In genomic region chr16:29802085-29802484, GRCm38 (mm10) we compare ENCODE assay signal across 25 mouse cellular contexts.
DNase-seq lines count a peak whose midpoint lies in the region; ATAC-seq lines count a peak whose summit lies in the region.
"Had no signal": no experiment of that assay in that cellular context is flagged by ENCODE, and none has a peak within 500 bp of the region (broad histone marks: within the 10 kb centered on the region; RNA-seq: fewer than 3 reads in every experiment).

No protein-coding gene starts in this region.

- no peak overlapping the region for H3K4me3 ChIP-seq in heart, embryonic 13.5 days
- no peak overlapping the region for H3K4me3 ChIP-seq in kidney, embryonic 15.5 days (replicated peaks)
- no peak overlapping the region for H3K4me3 ChIP-seq in kidney, embryonic 14.5 days (ENCODE audit: low read length)
- no peak overlapping the region for H3K4me3 ChIP-seq in lung, embryonic 16.5 days (ENCODE audit: low read length)
- H3K4me3 ChIP-seq: embryonic facial prominence, embryonic 12.5 days; erythroblast, embryonic 14.5 days; forebrain, embryonic 12.5 days; forebrain, embryonic 15.5 days; heart, embryonic 12.5 days had no signal

- no peak for DNase-seq in heart, postnatal 4 days
- DNase-seq in lung, postnatal 25 days (ENCODE audit: low spot score): no peak
- DNase-seq in liver: no peak
- DNase-seq: adrenal gland, postnatal 10 days; adrenal gland, postnatal 36 days; B cell, adult 2 months; cerebellum, adult 18-20 months; cerebellum, adult 9-10 months; cerebellum, postnatal 14 days; gastrocnemius, postnatal 25 days; heart, adult 18-20 months; heart, postnatal 36 days had no signal

- H3K4me2 ChIP-seq in heart, embryonic 13.5 days: no peak overlapping the region
- no peak overlapping the region for H3K4me2 ChIP-seq in kidney, embryonic 15.5 days
- H3K4me2 ChIP-seq in kidney, embryonic 14.5 days (replicated peaks; ENCODE audit: low read depth, low read length): no peak overlapping the region
- no peak overlapping the region for H3K4me2 ChIP-seq in lung, embryonic 16.5 days (ENCODE audit: low read depth, low read length)
- H3K4me2 ChIP-seq: embryonic facial prominence, embryonic 12.5 days; forebrain, embryonic 12.5 days; forebrain, embryonic 15.5 days; heart, embryonic 12.5 days; hindbrain, embryonic 14.5 days had no signal

- H3K4me1 ChIP-seq in heart, embryonic 13.5 days: peaks cover 20% of the 10 kb centered on the region
- H3K4me1 ChIP-seq in kidney, embryonic 15.5 days: peaks cover 25% of the 10 kb centered on the region
- peaks cover 9% of the 10 kb centered on the region for H3K4me1 ChIP-seq in kidney, embryonic 14.5 days (ENCODE audit: control insufficient read depth, insufficient read depth, low read length)
- peaks cover 19% of the 10 kb centered on the region for H3K4me1 ChIP-seq in lung, embryonic 16.5 days (replicated peaks; ENCODE audit: control insufficient read depth, insufficient read depth, low read length)

- H3K9ac ChIP-seq in heart, embryonic 13.5 days: no peak overlapping the region
- H3K9ac ChIP-seq in kidney, embryonic 15.5 days: no peak overlapping the region
- no peak overlapping the region for H3K9ac ChIP-seq in kidney, embryonic 14.5 days (ENCODE audit: low read depth, low read length)
- H3K9ac ChIP-seq in lung, embryonic 16.5 days (ENCODE audit: low read length): no peak overlapping the region
- H3K9ac ChIP-seq: embryonic facial prominence, embryonic 12.5 days; forebrain, embryonic 12.5 days; forebrain, embryonic 15.5 days; heart, embryonic 12.5 days; hindbrain, embryonic 14.5 days had no signal

- ATAC-seq in heart, embryonic 13.5 days (ENCODE audit: extremely low read depth, insufficient number of reproducible peaks, low FRiP score, low TSS enrichment): no peak
- ATAC-seq in kidney, embryonic 15.5 days (replicated peaks; ENCODE audit: low FRiP score): no peak
- ATAC-seq in kidney, embryonic 14.5 days (ENCODE audit: low FRiP score, low TSS enrichment): no peak
- ATAC-seq in lung, embryonic 16.5 days (ENCODE audit: low read depth): no peak
- ATAC-seq: forebrain, embryonic 15.5 days; hindbrain, postnatal 0 days; Patski had no signal

- no peaks in the 10 kb centered on the region for H3K36me3 ChIP-seq in heart, embryonic 13.5 days
- H3K36me3 ChIP-seq in kidney, embryonic 15.5 days: no peaks in the 10 kb centered on the region
- no peaks in the 10 kb centered on the region for H3K36me3 ChIP-seq in kidney, embryonic 14.5 days (ENCODE audit: control insufficient read depth, insufficient read depth, low read length)
- H3K36me3 ChIP-seq in lung, embryonic 16.5 days (ENCODE audit: control insufficient read depth, insufficient read depth, low read length): no peaks in the 10 kb centered on the region
- H3K36me3 ChIP-seq: embryonic facial prominence, embryonic 12.5 days; forebrain, embryonic 12.5 days; forebrain, embryonic 15.5 days; G1E; heart, embryonic 12.5 days had no signal

- H3K9me3 ChIP-seq in heart, embryonic 13.5 days: no peaks in the 10 kb centered on the region
- no peaks in the 10 kb centered on the region for H3K9me3 ChIP-seq in kidney, embryonic 15.5 days (replicated peaks)
- H3K9me3 ChIP-seq in kidney, embryonic 14.5 days (ENCODE audit: control insufficient read depth, low read length): no peaks in the 10 kb centered on the region
- no peaks in the 10 kb centered on the region for H3K9me3 ChIP-seq in lung, embryonic 16.5 days (ENCODE audit: control insufficient read depth, low read length)
- H3K9me3 ChIP-seq: embryonic facial prominence, embryonic 12.5 days; forebrain, embryonic 12.5 days; forebrain, embryonic 15.5 days; G1E; heart, embryonic 12.5 days had no signal

- 79% methylated on average over 7 of the region's 7 CpGs for WGBS in heart, embryonic 13.5 days
- WGBS in kidney, embryonic 15.5 days: 75% methylated on average over 7 of the region's 7 CpGs
- WGBS in kidney, embryonic 14.5 days: 75% methylated on average over 7 of the region's 7 CpGs
- WGBS in lung, embryonic 16.5 days: 74% methylated on average over 7 of the region's 7 CpGs

- H3K27me3 ChIP-seq in heart, embryonic 13.5 days (replicated peaks): peaks cover 61% of the 10 kb centered on the region
- peaks cover 28% of the 10 kb centered on the region for H3K27me3 ChIP-seq in kidney, embryonic 15.5 days
- H3K27me3 ChIP-seq in kidney, embryonic 14.5 days (ENCODE audit: control insufficient read depth, insufficient read depth, low read length): no peaks in the 10 kb centered on the region
- no peaks in the 10 kb centered on the region for H3K27me3 ChIP-seq in lung, embryonic 16.5 days (ENCODE audit: control insufficient read depth, insufficient read depth, low read depth, low read length)
- H3K27me3 ChIP-seq: embryonic facial prominence, embryonic 12.5 days; forebrain, embryonic 15.5 days; Patski had no signal

- peak overlapping the region; percentile 60; the same call in 1 of the 2 replicates for H3K27ac ChIP-seq in heart, embryonic 13.5 days (replicated peaks)
- H3K27ac ChIP-seq in kidney, embryonic 15.5 days: 0 out of 2 replicates have a peak overlapping the region, but pooled peaks have one; percentile 75
- no peak overlapping the region for H3K27ac ChIP-seq in kidney, embryonic 14.5 days (ENCODE audit: low read depth, low read length)
- peak overlapping the region; percentile 69; the same call in 1 of the 2 replicates for H3K27ac ChIP-seq in lung, embryonic 16.5 days (ENCODE audit: low read length)
- H3K27ac ChIP-seq: embryonic facial prominence, embryonic 12.5 days; forebrain, embryonic 12.5 days; forebrain, embryonic 15.5 days; hindbrain, embryonic 14.5 days; hindbrain, postnatal 0 days had no signal
